Mouse (Mus musculus): ENCODE results near the gene Cst3.

DNA sequence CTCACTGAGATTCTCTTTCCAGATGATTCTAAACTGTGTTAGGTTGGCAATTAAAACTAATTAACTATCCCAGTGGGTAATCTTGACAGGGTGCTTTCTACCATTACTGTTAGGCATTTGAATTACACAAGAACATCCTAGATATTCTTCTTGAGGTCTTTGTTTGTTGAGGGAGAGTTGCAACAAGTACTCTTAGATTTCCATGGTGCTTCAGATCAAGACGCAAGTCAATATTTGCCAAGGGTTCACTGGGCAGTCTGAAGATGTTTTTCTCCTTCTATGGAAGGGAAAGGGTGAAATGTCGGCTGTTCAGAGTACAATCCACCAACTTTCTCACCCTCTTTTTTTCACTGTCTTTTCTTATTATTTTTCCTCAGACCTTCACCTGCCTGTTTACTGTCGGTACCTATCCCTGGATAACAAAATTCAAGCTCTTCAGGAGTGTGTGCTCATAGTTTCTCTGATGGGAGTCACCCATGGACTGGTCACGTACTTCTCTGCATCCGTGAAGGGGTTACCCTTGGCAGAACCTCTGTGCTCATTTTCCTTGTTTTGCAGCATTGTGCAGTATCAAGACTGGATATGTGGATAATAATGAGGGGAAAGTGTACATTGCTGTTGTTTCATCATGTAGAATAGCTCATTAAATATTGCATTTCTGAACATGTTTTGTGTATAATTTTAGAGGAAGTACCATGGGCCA is 37.3 kb downstream of the Cst3 start:
- no peak for TF ChIP-seq CTCF (conservative IDR thresholded peaks at IDR 0.05; ENCODE audit: low read length)
- no peak for TF ChIP-seq NANOG (IDR thresholded peaks at IDR 0.05; ENCODE audit: borderline replicate concordance, low read length)

Data from E14TG2a.4 (cell line).